Mouse (Mus musculus): Measurements from ENCODE around the gene Uri1. TPM values are rescaled to one million over a fixed set of nuclear protein-coding genes. Genes with fewer than 3 reads are reported as not detected.

The Uri1 gene
- polyA plus RNA-seq, 1 experiment from 2014 or later, result 56.9 TPM

- no peaks in the 10 kb centered on the region for H3K36me3 ChIP-seq (replicated peaks; ENCODE audit: control insufficient read depth, insufficient read depth, low read depth, low read length)
- 86% methylated on average over 9 of the region's 9 CpGs for WGBS
- no peaks in the 10 kb centered on the region for H3K9me3 ChIP-seq (replicated peaks; ENCODE audit: control insufficient read depth, low read length)
- ATAC-seq (replicated peaks; ENCODE audit: insufficient number of reproducible peaks, low FRiP score, low TSS enrichment, low read depth), result no peak
- H3K4me1 ChIP-seq (ENCODE audit: control insufficient read depth, insufficient read depth, low read length), result no peaks in the 10 kb centered on the region
- no peaks in the 10 kb centered on the region for H3K27me3 ChIP-seq (ENCODE audit: control insufficient read depth, insufficient read depth, low read length)
- no peak overlapping the region for H3K9ac ChIP-seq (replicated peaks; ENCODE audit: low read length)
- no peak overlapping the region for H3K27ac ChIP-seq (replicated peaks; ENCODE audit: low read depth, low read length)
- DNase-seq (ENCODE audit: low spot score), result no peak
- no peak overlapping the region for H3K4me3 ChIP-seq (ENCODE audit: low read depth, low read length)
- no peak overlapping the region for H3K4me2 ChIP-seq (ENCODE audit: low read depth, low read length)
Observed at GRCm38 (mm10) chr7:38054246-38054645, 30.9 kb upstream of the Uri1 start.

- no peaks in the 10 kb centered on the region for H3K36me3 ChIP-seq (replicated peaks; ENCODE audit: control insufficient read depth, insufficient read depth, low read depth, low read length)
- H3K9me3 ChIP-seq (replicated peaks; ENCODE audit: control insufficient read depth, low read length), result no peaks in the 10 kb centered on the region
- DNase-seq (ENCODE audit: low spot score), result no peak
- ATAC-seq (replicated peaks; ENCODE audit: insufficient number of reproducible peaks, low FRiP score, low TSS enrichment, low read depth), result no peak
- H3K4me3 ChIP-seq (ENCODE audit: low read depth, low read length), result no peak overlapping the region
- no peak overlapping the region for H3K27ac ChIP-seq (replicated peaks; ENCODE audit: low read depth, low read length)
- H3K4me2 ChIP-seq (ENCODE audit: low read depth, low read length), result no peak overlapping the region
- H3K4me1 ChIP-seq (ENCODE audit: control insufficient read depth, insufficient read depth, low read length), result no peaks in the 10 kb centered on the region
- no peaks in the 10 kb centered on the region for H3K27me3 ChIP-seq (ENCODE audit: control insufficient read depth, insufficient read depth, low read length)
- 72% methylated on average over 5 of the region's 5 CpGs for WGBS
- H3K9ac ChIP-seq (replicated peaks; ENCODE audit: low read length), result no peak overlapping the region
Observed at GRCm38 (mm10) chr7:38047229-38047628, 23.9 kb upstream of the Uri1 start.

GRCm38 (mm10) chr7:38041244-38041643, 17.9 kb upstream of the Uri1 start:
- H3K9ac ChIP-seq (replicated peaks; ENCODE audit: low read length), result no peak overlapping the region
- WGBS, result 89% methylated on average over 3 of the region's 3 CpGs
- DNase-seq (ENCODE audit: low spot score), result no peak
- no peak for ATAC-seq (replicated peaks; ENCODE audit: insufficient number of reproducible peaks, low FRiP score, low TSS enrichment, low read depth)
- H3K27ac ChIP-seq (replicated peaks; ENCODE audit: low read depth, low read length), result no peak overlapping the region
- H3K9me3 ChIP-seq (replicated peaks; ENCODE audit: control insufficient read depth, low read length), result no peaks in the 10 kb centered on the region
- H3K4me2 ChIP-seq (ENCODE audit: low read depth, low read length), result no peak overlapping the region
- H3K4me3 ChIP-seq (ENCODE audit: low read depth, low read length), result no peak overlapping the region
- H3K36me3 ChIP-seq (replicated peaks; ENCODE audit: control insufficient read depth, insufficient read depth, low read depth, low read length), result no peaks in the 10 kb centered on the region
- no peaks in the 10 kb centered on the region for H3K4me1 ChIP-seq (ENCODE audit: control insufficient read depth, insufficient read depth, low read length)
- no peaks in the 10 kb centered on the region for H3K27me3 ChIP-seq (ENCODE audit: control insufficient read depth, insufficient read depth, low read length)

- Histone ChIP-seq H3K36me3 (replicated peaks; ENCODE audit: control insufficient read depth, insufficient read depth, low read depth, low read length) (no peaks in the 10 kb centered on the region), H3K27me3 (ENCODE audit: control insufficient read depth, insufficient read depth, low read length) (no peaks in the 10 kb centered on the region), H3K9ac (replicated peaks; ENCODE audit: low read length) (no peak overlapping the region), H3K4me2 (ENCODE audit: low read depth, low read length) (no peak overlapping the region), H3K9me3 (replicated peaks; ENCODE audit: control insufficient read depth, low read length) (no peaks in the 10 kb centered on the region), H3K4me1 (ENCODE audit: control insufficient read depth, insufficient read depth, low read length) (no peaks in the 10 kb centered on the region), H3K4me3 (ENCODE audit: low read depth, low read length) (no peak overlapping the region), H3K27ac (replicated peaks; ENCODE audit: low read depth, low read length) (no peak overlapping the region)
- 74% methylated on average over 5 of the region's 5 CpGs for WGBS
- ATAC-seq (replicated peaks; ENCODE audit: insufficient number of reproducible peaks, low FRiP score, low TSS enrichment, low read depth), result no peak
- DNase-seq (ENCODE audit: low spot score), result no peak
Observed at GRCm38 (mm10) chr7:38037586-38037985, 14.2 kb upstream of the Uri1 start.

- ATAC-seq (replicated peaks; ENCODE audit: insufficient number of reproducible peaks, low FRiP score, low TSS enrichment, low read depth), result no peak
- Histone ChIP-seq H3K27ac (replicated peaks; ENCODE audit: low read depth, low read length) (no peak overlapping the region), H3K4me1 (ENCODE audit: control insufficient read depth, insufficient read depth, low read length) (no peaks in the 10 kb centered on the region), H3K36me3 (replicated peaks; ENCODE audit: control insufficient read depth, insufficient read depth, low read depth, low read length) (no peaks in the 10 kb centered on the region), H3K4me3 (ENCODE audit: low read depth, low read length) (no peak overlapping the region), H3K4me2 (ENCODE audit: low read depth, low read length) (no peak overlapping the region), H3K9me3 (replicated peaks; ENCODE audit: control insufficient read depth, low read length) (no peaks in the 10 kb centered on the region), H3K9ac (replicated peaks; ENCODE audit: low read length) (no peak overlapping the region), H3K27me3 (ENCODE audit: control insufficient read depth, insufficient read depth, low read length) (no peaks in the 10 kb centered on the region)
- 92% methylated on average over 4 of the region's 4 CpGs for whole genome bisulfite sequencing
- no peak for DNase-seq (ENCODE audit: low spot score)
Observed at GRCm38 (mm10) chr7:38031183-38031582, 7.8 kb upstream of the Uri1 start.

GRCm38 (mm10) chr7:38030606-38031005, 7.3 kb upstream of the Uri1 start:
- H3K36me3 ChIP-seq (replicated peaks; ENCODE audit: control insufficient read depth, insufficient read depth, low read depth, low read length), result no peaks in the 10 kb centered on the region
- WGBS, result 39% methylated on average over 6 of the region's 6 CpGs
- no peak overlapping the region for H3K4me2 ChIP-seq (ENCODE audit: low read depth, low read length)
- ATAC-seq (replicated peaks; ENCODE audit: insufficient number of reproducible peaks, low FRiP score, low TSS enrichment, low read depth), result no peak
- no peaks in the 10 kb centered on the region for H3K4me1 ChIP-seq (ENCODE audit: control insufficient read depth, insufficient read depth, low read length)
- no peaks in the 10 kb centered on the region for H3K27me3 ChIP-seq (ENCODE audit: control insufficient read depth, insufficient read depth, low read length)
- H3K9ac ChIP-seq (replicated peaks; ENCODE audit: low read length), result no peak overlapping the region
- no peak overlapping the region for H3K27ac ChIP-seq (replicated peaks; ENCODE audit: low read depth, low read length)
- no peaks in the 10 kb centered on the region for H3K9me3 ChIP-seq (replicated peaks; ENCODE audit: control insufficient read depth, low read length)
- DNase-seq (ENCODE audit: low spot score), result no peak
- H3K4me3 ChIP-seq (ENCODE audit: low read depth, low read length), result no peak overlapping the region

GRCm38 (mm10) chr7:38029986-38030385, 6.6 kb upstream of the Uri1 start:
- DNase-seq (ENCODE audit: low spot score), result no peak
- no peaks in the 10 kb centered on the region for H3K4me1 ChIP-seq (ENCODE audit: control insufficient read depth, insufficient read depth, low read length)
- WGBS, result 65% methylated on average over 2 of the region's 2 CpGs
- H3K36me3 ChIP-seq (replicated peaks; ENCODE audit: control insufficient read depth, insufficient read depth, low read depth, low read length), result no peaks in the 10 kb centered on the region
- no peak for ATAC-seq (replicated peaks; ENCODE audit: insufficient number of reproducible peaks, low FRiP score, low TSS enrichment, low read depth)
- H3K4me3 ChIP-seq (ENCODE audit: low read depth, low read length), result no peak overlapping the region
- H3K9ac ChIP-seq (replicated peaks; ENCODE audit: low read length), result no peak overlapping the region
- H3K27ac ChIP-seq (replicated peaks; ENCODE audit: low read depth, low read length), result no peak overlapping the region
- H3K9me3 ChIP-seq (replicated peaks; ENCODE audit: control insufficient read depth, low read length), result no peaks in the 10 kb centered on the region
- H3K27me3 ChIP-seq (ENCODE audit: control insufficient read depth, insufficient read depth, low read length), result no peaks in the 10 kb centered on the region
- no peak overlapping the region for H3K4me2 ChIP-seq (ENCODE audit: low read depth, low read length)

- H3K4me2 ChIP-seq (ENCODE audit: low read depth, low read length), result no peak overlapping the region
- no peak overlapping the region for H3K4me3 ChIP-seq (ENCODE audit: low read depth, low read length)
- no peaks in the 10 kb centered on the region for H3K27me3 ChIP-seq (ENCODE audit: control insufficient read depth, insufficient read depth, low read length)
- ATAC-seq (replicated peaks; ENCODE audit: insufficient number of reproducible peaks, low FRiP score, low TSS enrichment, low read depth), result no peak
- 55% methylated on average over 5 of the region's 5 CpGs for WGBS
- H3K27ac ChIP-seq (replicated peaks; ENCODE audit: low read depth, low read length), result no peak overlapping the region
- H3K4me1 ChIP-seq (ENCODE audit: control insufficient read depth, insufficient read depth, low read length), result no peaks in the 10 kb centered on the region
- H3K9me3 ChIP-seq (replicated peaks; ENCODE audit: control insufficient read depth, low read length), result no peaks in the 10 kb centered on the region
- DNase-seq (ENCODE audit: low spot score), result no peak
- no peak overlapping the region for H3K9ac ChIP-seq (replicated peaks; ENCODE audit: low read length)
- no peaks in the 10 kb centered on the region for H3K36me3 ChIP-seq (replicated peaks; ENCODE audit: control insufficient read depth, insufficient read depth, low read depth, low read length)
Observed at GRCm38 (mm10) chr7:38029083-38029482, 5.7 kb upstream of the Uri1 start.
